Mouse (Mus musculus): ENCODE data around the gene H2al1i. TPM values are rescaled to one million over a fixed set of nuclear protein-coding genes. Genes with fewer than 3 reads are reported as not detected.
"Not testable (repeated sequence)": the region's sequence is repeated elsewhere in the genome, so short reads cannot be mapped to it uniquely, and the experiment has no call there.

Gene H2al1i
- not detected in 2 replicates for total RNA-seq (2017)

- ATAC-seq (ENCODE audit: extremely low read depth, insufficient number of reproducible peaks, low FRiP score, poor library complexity, severe bottlenecking) = not testable (repeated sequence)
Measured at GRCm38 (mm10) chrX:11324359-11324758, at the start of gene H2al1i. Gene H2al1i (plus strand): TSS chrX:11324659.

- ATAC-seq (ENCODE audit: extremely low read depth, insufficient number of reproducible peaks, low FRiP score, poor library complexity, severe bottlenecking) = no peak
Measured at GRCm38 (mm10) chrX:11277083-11277482, 47.4 kb upstream of the H2al1i start.

GRCm38 (mm10) chrX:11280741-11281140 is 43.7 kb upstream of the H2al1i start:
- ATAC-seq (ENCODE audit: extremely low read depth, insufficient number of reproducible peaks, low FRiP score, poor library complexity, severe bottlenecking) = no peak

GRCm38 (mm10) chrX:11288306-11288882 is 36.1 kb upstream of the H2al1i start:
- no peak for ATAC-seq (ENCODE audit: extremely low read depth, insufficient number of reproducible peaks, low FRiP score, poor library complexity, severe bottlenecking)

DNA sequence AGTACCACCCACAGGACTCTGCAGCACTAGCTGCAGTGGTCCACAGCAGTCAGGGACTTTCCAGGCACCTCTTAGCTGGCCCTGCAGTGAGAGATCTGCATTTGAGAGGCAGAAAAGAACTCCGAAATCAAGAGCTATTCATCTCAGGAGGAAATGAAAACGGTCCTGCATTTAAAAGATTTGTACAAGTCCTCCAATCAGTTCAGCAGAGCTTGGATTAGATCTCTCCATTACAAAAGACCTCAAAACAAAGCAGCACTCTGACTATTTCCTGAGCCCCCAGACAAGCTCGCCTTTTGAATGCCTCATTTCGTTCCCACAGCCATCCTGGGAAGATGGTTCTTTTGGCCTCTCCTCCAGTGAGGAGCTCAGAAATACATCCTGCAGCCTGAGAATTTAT is 35.2 kb upstream of the H2al1i start:
- no peak for ATAC-seq (ENCODE audit: extremely low read depth, insufficient number of reproducible peaks, low FRiP score, poor library complexity, severe bottlenecking)

DNA sequence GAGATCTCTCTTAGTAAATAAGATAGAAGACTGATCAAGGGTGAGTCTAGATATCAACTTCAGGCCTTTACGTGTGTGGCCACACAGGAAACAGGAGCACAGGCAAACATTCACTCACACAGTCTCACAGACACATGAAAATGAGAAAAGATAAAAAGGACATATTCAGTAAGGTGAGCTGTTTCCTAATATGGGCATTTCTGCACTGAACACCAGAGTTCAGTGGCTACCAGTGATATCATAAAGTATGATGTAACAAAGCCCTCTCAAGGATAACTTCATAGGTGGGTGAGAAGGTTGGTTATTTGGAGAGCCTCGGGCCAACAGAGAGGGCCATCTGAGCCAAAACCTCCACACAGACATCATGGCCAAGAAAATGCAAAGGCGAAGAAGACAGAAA is 25.5 kb upstream of the H2al1i start, which contains the start of gene H2al1a:
H2al1a (plus strand) TSS at position 301 of the 400 bp plus-strand sequence.
- ATAC-seq (ENCODE audit: extremely low read depth, insufficient number of reproducible peaks, low FRiP score, poor library complexity, severe bottlenecking) = not testable (repeated sequence)

- ATAC-seq (ENCODE audit: extremely low read depth, insufficient number of reproducible peaks, low FRiP score, poor library complexity, severe bottlenecking) = not testable (repeated sequence)
Measured at GRCm38 (mm10) chrX:11302132-11302531, 22.3 kb upstream of the H2al1i start, which contains the start of gene H2al1b. Gene H2al1b (plus strand): TSS chrX:11302432.

GRCm38 (mm10) chrX:11305355-11305754 is 19.1 kb upstream of the H2al1i start, which contains the start of gene H2al1c:
Gene H2al1c (plus strand): TSS chrX:11305655.
- ATAC-seq (ENCODE audit: extremely low read depth, insufficient number of reproducible peaks, low FRiP score, poor library complexity, severe bottlenecking) = not testable (repeated sequence)

DNA sequence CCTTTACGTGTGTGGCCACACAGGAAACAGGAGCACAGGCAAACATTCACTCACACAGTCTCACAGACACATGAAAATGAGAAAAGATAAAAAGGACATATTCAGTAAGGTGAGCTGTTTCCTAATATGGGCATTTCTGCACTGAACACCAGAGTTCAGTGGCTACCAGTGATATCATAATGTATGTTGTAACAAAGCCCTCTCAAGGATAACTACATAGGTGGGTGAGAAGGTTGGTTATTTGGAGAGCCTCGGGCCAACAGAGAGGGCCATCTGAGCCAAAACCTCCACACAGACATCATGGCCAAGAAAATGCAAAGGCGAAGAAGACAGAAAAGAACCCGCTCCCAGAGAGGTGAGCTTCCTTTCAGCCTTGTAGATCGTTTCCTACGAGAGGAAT is 15.9 kb upstream of the H2al1i start, which contains the start of gene H2al1d:
H2al1d (plus strand) TSS at position 301 of the 400 bp plus-strand sequence.
- not testable (repeated sequence) for ATAC-seq (ENCODE audit: extremely low read depth, insufficient number of reproducible peaks, low FRiP score, poor library complexity, severe bottlenecking)

GRCm38 (mm10) chrX:11311634-11312033 is 12.8 kb upstream of the H2al1i start, which contains the start of gene H2al1e:
Gene H2al1e (plus strand): TSS chrX:11311934.
- not testable (repeated sequence) for ATAC-seq (ENCODE audit: extremely low read depth, insufficient number of reproducible peaks, low FRiP score, poor library complexity, severe bottlenecking)

DNA sequence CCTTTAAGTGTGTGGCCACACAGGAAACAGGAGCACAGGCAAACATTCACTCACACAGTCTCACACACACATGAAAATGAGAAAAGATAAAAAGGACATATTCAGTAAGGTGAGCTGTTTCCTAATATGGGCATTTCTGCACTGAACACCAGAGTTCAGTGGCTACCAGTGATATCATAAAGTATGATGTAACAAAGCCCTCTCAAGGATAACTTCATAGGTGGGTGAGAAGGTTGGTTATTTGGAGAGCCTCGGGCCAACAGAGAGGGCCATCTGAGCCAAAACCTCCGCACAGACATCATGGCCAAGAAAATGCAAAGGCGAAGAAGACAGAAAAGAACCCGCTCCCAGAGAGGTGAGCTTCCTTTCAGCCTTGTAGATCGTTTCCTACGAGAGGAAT is 9.6 kb upstream of the H2al1i start, which contains the start of gene H2al1f:
H2al1f (plus strand) TSS at position 301 of the 400 bp plus-strand sequence.
- not testable (repeated sequence) for ATAC-seq (ENCODE audit: extremely low read depth, insufficient number of reproducible peaks, low FRiP score, poor library complexity, severe bottlenecking)

DNA sequence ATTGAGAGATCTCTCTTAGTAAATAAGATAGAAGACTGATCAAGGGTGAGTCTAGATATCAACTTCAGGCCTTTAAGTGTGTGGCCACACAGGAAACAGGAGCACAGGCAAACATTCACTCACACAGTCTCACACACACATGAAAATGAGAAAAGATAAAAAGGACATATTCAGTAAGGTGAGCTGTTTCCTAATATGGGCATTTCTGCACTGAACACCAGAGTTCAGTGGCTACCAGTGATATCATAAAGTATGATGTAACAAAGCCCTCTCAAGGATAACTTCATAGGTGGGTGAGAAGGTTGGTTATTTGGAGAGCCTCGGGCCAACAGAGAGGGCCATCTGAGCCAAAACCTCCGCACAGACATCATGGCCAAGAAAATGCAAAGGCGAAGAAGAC is 6.5 kb upstream of the H2al1i start, which contains the start of gene H2al1g:
H2al1g (plus strand) TSS at position 301 of the 400 bp plus-strand sequence.
- ATAC-seq (ENCODE audit: extremely low read depth, insufficient number of reproducible peaks, low FRiP score, poor library complexity, severe bottlenecking) = not testable (repeated sequence)

GRCm38 (mm10) chrX:11321192-11321591 is 3.3 kb upstream of the H2al1i start, which contains the start of gene H2al1h:
Gene H2al1h (plus strand): TSS chrX:11321492.
- ATAC-seq (ENCODE audit: extremely low read depth, insufficient number of reproducible peaks, low FRiP score, poor library complexity, severe bottlenecking) = not testable (repeated sequence)

DNA sequence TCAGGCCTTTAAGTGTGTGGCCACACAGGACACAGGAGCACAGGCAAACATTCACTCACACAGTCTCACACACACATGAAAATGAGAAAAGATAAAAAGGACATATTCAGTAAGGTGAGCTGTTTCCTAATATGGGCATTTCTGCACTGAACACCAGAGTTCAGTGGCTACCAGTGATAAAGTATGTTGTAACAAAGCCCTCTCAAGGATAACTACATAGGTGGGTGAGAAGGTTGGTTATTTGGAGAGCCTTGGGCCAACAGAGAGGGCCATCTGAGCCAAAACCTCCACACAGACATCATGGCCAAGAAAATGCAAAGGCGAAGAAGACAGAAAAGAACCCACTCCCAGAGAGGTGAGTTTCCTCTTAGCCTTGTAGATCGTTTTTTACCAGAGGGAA is 3.1 kb downstream of the H2al1i start, which contains the start of gene H2al1j:
H2al1j (plus strand) TSS at position 301 of the 400 bp plus-strand sequence.
- ATAC-seq (ENCODE audit: extremely low read depth, insufficient number of reproducible peaks, low FRiP score, poor library complexity, severe bottlenecking) = not testable (repeated sequence)

DNA sequence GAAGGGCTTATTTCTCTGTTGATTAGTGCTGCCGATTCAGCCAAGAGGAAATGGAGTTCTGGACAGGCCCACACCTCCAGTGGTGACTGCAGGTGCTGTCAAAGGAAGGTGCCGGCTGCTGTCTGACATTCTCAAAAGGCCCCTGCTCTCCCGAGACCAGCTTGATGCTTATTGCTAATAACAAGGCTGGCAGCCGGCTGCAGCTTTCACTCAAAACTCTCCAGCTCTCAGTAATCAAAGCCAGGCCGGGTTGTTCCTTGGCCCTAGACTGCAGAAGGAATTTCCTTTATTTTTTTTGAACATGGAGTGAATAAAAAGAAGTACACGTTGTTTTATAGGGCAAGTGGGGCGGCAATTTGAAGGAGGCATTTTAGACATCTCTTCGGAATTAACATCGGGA is 21.3 kb downstream of the H2al1i start:
- no peak for ATAC-seq (ENCODE audit: extremely low read depth, insufficient number of reproducible peaks, low FRiP score, poor library complexity, severe bottlenecking)

DNA sequence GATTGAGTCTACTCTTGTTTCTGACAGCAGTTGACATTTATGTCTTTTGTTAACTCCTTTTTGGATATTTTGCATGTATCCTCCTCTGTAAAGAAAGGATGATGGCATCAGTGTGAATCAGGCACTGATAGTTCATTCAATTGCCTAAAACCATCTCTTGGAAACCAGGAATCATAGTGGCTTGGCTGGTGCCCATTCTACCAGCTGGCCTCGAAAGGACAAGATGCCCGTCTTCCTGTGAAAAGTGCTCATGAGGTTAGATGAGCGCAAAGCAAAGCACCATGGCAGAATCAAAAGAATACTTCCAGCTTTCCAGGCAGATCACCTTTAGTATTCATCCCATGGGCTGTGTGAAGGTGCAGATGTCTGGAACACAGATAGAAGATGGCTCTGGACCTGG is 22.3 kb downstream of the H2al1i start:
- ATAC-seq (ENCODE audit: extremely low read depth, insufficient number of reproducible peaks, low FRiP score, poor library complexity, severe bottlenecking) = no peak

GRCm38 (mm10) chrX:11360823-11361222 is 36.4 kb downstream of the H2al1i start:
- ATAC-seq (ENCODE audit: extremely low read depth, insufficient number of reproducible peaks, low FRiP score, poor library complexity, severe bottlenecking) = no peak

DNA sequence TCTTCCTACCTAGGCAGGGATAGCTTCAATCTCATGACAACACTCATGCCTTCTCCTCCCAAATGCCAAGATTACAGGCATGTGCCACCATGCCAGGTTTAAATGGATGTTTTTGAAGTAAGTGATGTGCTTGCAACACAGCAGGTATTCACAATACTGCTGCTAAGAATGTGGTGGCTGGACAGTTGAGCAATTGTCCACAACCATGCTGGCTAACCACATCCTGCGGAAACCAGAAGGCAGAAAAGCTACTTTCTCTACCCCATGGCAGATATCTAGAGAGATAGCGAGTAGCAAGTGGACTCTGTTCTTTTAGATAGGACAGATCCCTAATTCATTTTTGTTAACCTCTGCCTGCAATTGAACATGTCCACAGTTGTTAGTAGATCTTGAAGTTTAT is 36.8 kb downstream of the H2al1i start:
- ATAC-seq (ENCODE audit: extremely low read depth, insufficient number of reproducible peaks, low FRiP score, poor library complexity, severe bottlenecking) = 0 out of 2 replicates have a peak, but pooled peaks have one; percentile 33

- no peak for ATAC-seq (ENCODE audit: extremely low read depth, insufficient number of reproducible peaks, low FRiP score, poor library complexity, severe bottlenecking)
Measured at GRCm38 (mm10) chrX:11363890-11364289, 39.4 kb downstream of the H2al1i start.

GRCm38 (mm10) chrX:11365151-11365550 is 40.7 kb downstream of the H2al1i start:
- ATAC-seq (ENCODE audit: extremely low read depth, insufficient number of reproducible peaks, low FRiP score, poor library complexity, severe bottlenecking) = no peak
